Mouse (Mus musculus) kidney, postnatal 0 days (tissue): Measurements from ENCODE around the gene Rbp2. TPM values are rescaled to one million over a fixed set of nuclear protein-coding genes. Genes with fewer than 3 reads are reported as not detected.
A peak's percentile ranks its signal among the peaks of the same experiment; 100 is the strongest.

ENCODE experiments used
- ATAC-seq: fragments of 200-750 bp; cut with Nextera tagmentation; replicated peaks from 2 replicates; pipeline ENCODE4 v1.8.0; 2017; ENCODE audit warnings: low read depth, moderate number of reproducible peaks, moderate TSS enrichment, moderate library complexity; ENCODE audit not compliant: low FRiP score
- DNase-seq: peaks from one replicate; pipeline ENCODE4 v3.0.0-alpha.2; 2016; ENCODE audit warnings: low spot score
- H3K27ac ChIP-seq: fragments of 300-500 bp; sonication (generic); 2 replicates; pipeline ENCODE4 v1.5.1; 2014; ENCODE audit warnings: mild to moderate bottlenecking
- H3K27me3 ChIP-seq: fragments of 300-500 bp; sonication (generic); 2 replicates; pipeline ENCODE4 v1.6.1; 2014; ENCODE audit warnings: low read length, mixed read lengths; ENCODE audit not compliant: insufficient read depth
- H3K36me3 ChIP-seq: fragments of 300-500 bp; sonication (generic); 2 replicates; pipeline ENCODE4 v1.6.1; 2014; ENCODE audit warnings: low read length, mixed read lengths; ENCODE audit not compliant: insufficient read depth
- H3K4me1 ChIP-seq: fragments of 300-500 bp; sonication (generic); replicated peaks from 2 replicates; pipeline ENCODE4 v1.6.1; 2014; ENCODE audit warnings: antibody characterized with exemption, low read length, mixed read lengths; ENCODE audit not compliant: insufficient read depth
- H3K4me2 ChIP-seq: fragments of 300-500 bp; sonication (generic); 2 replicates; pipeline ENCODE4 v1.6.1; 2014; ENCODE audit warnings: mild to moderate bottlenecking, low read length, moderate library complexity, mixed read lengths
- H3K4me3 ChIP-seq: fragments of 300-500 bp; sonication (generic); replicated peaks from 2 replicates; pipeline ENCODE4 v1.5.1; 2014; ENCODE audit warnings: low read depth, low read length
- H3K9ac ChIP-seq: fragments of 300-500 bp; sonication (generic); 2 replicates; pipeline ENCODE4 v1.6.1; 2014; ENCODE audit warnings: low read depth, low read length
- H3K9me3 ChIP-seq: fragments of 300-500 bp; sonication (generic); replicated peaks from 2 replicates; pipeline ENCODE4 v1.6.1; 2016; ENCODE audit warnings: low read length, inconsistent platforms, mixed read lengths
- CTCF ChIP-seq: IDR thresholded peaks from 2 replicates; pipeline ENCODE4 v1.5.1; 2016; ENCODE audit warnings: antibody characterized with exemption, low read depth, mild to moderate bottlenecking, moderate library complexity
- WGBS: fragments of 180-500 bp; shearing (Covaris S2); extraction: QIAGEN DNeasy Blood & Tissue Kit; methylation state at CpG from one replicate; pipeline ENCODE4 v1.1.7; 2014; 5-methylcytosine and 5-hydroxymethylcytosine counted together
- polyA plus RNA-seq: library from polyadenylated mRNA; unstranded; fragments of >200 nt; fragmentation: Nextera tagmentation; extraction: Ambion mirVana; gene quantifications from 2 replicates; pipeline ENCODE4 v1.2.1, GENCODE M21; 2015

Rbp2 gene
- polyA plus RNA-seq, 1 experiment from 2014 or later, result 3.4 TPM

DNA sequence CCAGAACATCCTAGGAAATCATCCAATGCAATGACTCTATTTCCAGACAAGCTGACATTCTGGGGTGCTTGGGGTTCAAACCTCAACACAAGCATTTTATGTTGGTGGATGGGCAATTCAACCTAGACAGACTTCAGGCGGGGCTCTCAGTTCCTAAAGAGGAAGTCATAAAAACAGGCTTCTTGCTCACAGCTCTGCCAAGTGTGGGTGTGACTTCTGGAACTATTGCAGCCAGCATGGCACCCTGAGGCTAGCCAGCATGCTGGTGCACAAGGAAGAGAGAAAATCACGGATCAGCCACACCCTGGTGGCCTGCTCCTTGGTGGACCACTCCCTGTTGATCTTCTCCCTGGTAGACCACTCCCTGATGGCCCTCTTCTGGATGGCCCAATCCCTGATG lies 45.1 kb downstream of the Rbp2 start:
- no peaks in the 10 kb centered on the region for H3K4me1 ChIP-seq
- no peak for DNase-seq
- H3K27me3 ChIP-seq, result no peaks in the 10 kb centered on the region
- H3K9me3 ChIP-seq, result no peaks in the 10 kb centered on the region
- WGBS, result 50% methylated on average over 2 of the region's 2 CpGs
- H3K4me2 ChIP-seq, result no peak overlapping the region
- no peak for ATAC-seq
- H3K4me3 ChIP-seq, result no peak overlapping the region
- no peak overlapping the region for H3K9ac ChIP-seq
- TF ChIP-seq CTCF, result no peak
- no peak overlapping the region for H3K27ac ChIP-seq
- no peaks in the 10 kb centered on the region for H3K36me3 ChIP-seq

DNA sequence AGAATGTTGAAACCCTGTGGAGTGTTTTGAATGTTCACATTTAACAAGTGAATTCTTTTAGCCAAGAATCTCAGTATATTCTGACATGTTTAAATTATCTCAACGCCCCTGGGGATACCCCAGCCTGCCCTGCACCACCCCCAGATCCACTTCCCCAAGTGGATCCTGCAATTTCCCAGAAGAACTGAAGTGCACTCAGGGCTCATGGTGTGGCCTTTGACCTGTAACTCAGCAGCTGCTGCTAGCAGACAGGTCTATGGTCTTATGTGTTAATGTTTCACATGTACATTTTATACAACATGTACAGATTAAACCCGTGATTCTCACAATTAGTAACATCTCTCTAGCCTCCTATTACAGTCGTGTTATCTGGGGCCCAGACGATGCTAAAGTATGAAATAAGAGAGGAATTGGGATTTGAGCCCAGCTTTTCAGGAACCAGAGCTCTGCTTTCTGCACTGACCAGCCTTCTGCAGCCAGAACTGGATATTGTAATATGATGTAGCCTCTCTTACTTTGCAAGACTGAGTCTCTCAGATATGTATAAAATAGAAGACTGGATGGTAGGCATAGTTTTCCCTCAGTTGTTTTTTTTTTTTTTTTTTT lies 48.9 kb downstream of the Rbp2 start:
- H3K4me2 ChIP-seq, result no peak overlapping the region
- no peak overlapping the region for H3K27ac ChIP-seq
- no peak overlapping the region for H3K9ac ChIP-seq
- H3K27me3 ChIP-seq, result no peaks in the 10 kb centered on the region
- H3K4me1 ChIP-seq, result no peaks in the 10 kb centered on the region
- DNase-seq (no peak), ATAC-seq (no peak)
- H3K4me3 ChIP-seq, result no peak overlapping the region
- H3K9me3 ChIP-seq, result no peaks in the 10 kb centered on the region
- H3K36me3 ChIP-seq, result no peaks in the 10 kb centered on the region
- TF ChIP-seq CTCF, result no peak
- 64% methylated on average over 4 of the region's 4 CpGs for WGBS

DNA sequence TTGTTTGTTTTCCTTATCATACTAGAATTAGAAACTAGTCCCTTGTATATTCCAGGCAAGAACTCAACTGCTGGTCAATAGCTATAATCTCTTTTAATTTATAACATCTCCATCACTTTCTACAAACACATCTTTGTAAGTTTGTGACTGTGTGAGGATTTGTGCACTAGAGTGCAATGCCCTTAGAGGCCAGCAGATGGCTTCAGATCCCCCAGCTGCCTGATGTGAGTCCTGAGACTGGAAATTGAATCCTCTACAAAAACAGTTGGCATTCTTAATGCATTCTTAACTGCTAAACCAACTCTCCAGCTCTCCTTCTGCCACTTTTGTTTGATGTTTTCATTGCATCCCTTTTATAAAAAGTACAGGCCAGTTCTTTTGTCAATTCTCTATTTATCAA lies 49.8 kb downstream of the Rbp2 start:
- TF ChIP-seq CTCF, result peak; percentile 52
- no peak for ATAC-seq
- no peaks in the 10 kb centered on the region for H3K9me3 ChIP-seq
- H3K36me3 ChIP-seq, result no peaks in the 10 kb centered on the region
- no peak overlapping the region for H3K9ac ChIP-seq
- DNase-seq, result no peak
- no peak overlapping the region for H3K4me3 ChIP-seq
- H3K27ac ChIP-seq, result no peak overlapping the region
- no peak overlapping the region for H3K4me2 ChIP-seq
- H3K27me3 ChIP-seq, result no peaks in the 10 kb centered on the region
- H3K4me1 ChIP-seq, result no peaks in the 10 kb centered on the region

DNA sequence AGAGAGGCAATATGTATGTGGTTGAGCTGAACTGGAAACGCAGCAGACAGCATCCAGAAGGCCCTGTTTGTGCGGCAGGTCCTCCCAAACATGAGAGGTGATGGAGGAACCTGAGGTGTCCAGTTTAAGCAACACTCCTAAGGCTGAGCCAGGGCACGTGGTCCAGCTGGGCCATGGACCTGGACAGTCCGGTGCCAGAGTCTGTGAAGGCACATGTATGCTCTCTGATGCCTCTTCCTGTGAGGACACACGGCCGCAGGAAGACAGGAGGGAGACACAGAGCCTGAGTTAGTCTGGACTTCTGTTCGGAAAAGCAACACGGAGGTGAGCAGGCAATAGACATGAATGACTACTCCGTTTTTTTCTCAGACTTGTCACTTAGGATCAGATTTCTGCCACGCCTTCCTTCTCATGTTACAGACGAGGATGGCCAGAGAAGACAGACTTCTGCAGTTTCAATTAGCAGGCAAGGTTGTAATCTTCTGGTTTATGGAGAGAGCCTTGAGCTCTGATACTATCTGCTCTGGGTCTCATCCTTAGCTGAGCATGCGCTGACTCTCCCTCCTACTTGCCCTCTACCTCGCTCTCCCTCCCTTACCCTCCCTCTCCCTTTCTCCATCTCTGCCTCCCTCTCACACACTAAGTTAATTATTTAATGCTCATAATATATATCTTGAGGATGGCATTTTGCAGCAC lies 52.2 kb downstream of the Rbp2 start:
- H3K27ac ChIP-seq, result no peak overlapping the region
- WGBS, result 22% methylated on average over 13 of the region's 13 CpGs
- no peak overlapping the region for H3K9ac ChIP-seq
- no peaks in the 10 kb centered on the region for H3K27me3 ChIP-seq
- DNase-seq (peak; percentile 75), ATAC-seq (peak; percentile 76)
- 0 out of 2 replicates have a peak, but pooled peaks have one; percentile 5 for TF ChIP-seq CTCF
- H3K9me3 ChIP-seq, result no peaks in the 10 kb centered on the region
- no peaks in the 10 kb centered on the region for H3K4me1 ChIP-seq
- H3K4me2 ChIP-seq, result peak overlapping the region; percentile 49
- peak overlapping the region; percentile 4; the same call in 1 of the 2 replicates for H3K4me3 ChIP-seq
- H3K36me3 ChIP-seq, result no peaks in the 10 kb centered on the region

DNA sequence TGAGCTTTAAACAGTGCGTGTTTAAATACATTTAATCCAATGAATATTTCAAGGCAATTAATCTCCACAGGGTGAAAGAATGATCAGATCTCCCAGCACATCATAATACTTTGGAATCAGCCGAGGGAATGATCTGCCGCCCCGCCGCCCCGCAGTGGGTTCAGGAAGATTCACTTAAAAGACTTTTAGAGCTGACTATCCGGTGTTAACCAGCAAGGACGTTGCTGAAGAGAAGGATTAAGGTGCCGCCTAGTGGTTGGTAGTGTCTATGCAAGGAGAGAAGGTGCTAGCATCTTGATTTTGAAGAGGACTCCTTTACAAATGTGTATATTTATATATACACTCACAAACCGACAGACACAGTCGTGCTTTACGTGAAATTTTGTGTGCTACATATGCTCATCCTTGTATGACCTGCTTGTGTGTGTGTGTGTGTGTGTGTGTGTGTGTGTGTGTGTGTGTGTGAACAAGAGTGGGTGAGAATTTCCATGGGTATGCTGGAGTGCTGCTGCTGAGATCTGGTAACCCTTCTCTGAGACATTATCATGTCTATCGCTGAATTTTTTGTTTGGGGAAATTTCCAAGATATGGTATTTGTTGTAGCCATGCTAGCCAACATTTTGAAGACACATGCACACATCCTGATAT lies 52.9 kb downstream of the Rbp2 start:
- no peak overlapping the region for H3K27ac ChIP-seq
- WGBS, result 3% methylated on average over 13 of the region's 13 CpGs
- no peaks in the 10 kb centered on the region for H3K27me3 ChIP-seq
- peak overlapping the region; percentile 4; the same call in 1 of the 2 replicates for H3K4me3 ChIP-seq
- ATAC-seq, result peak; percentile 76
- peak; percentile 96 for DNase-seq
- H3K4me1 ChIP-seq, result no peaks in the 10 kb centered on the region
- no peak overlapping the region for H3K9ac ChIP-seq
- peak; percentile 92 for TF ChIP-seq CTCF
- no peaks in the 10 kb centered on the region for H3K9me3 ChIP-seq
- peak overlapping the region; percentile 49 for H3K4me2 ChIP-seq
- H3K36me3 ChIP-seq, result no peaks in the 10 kb centered on the region

DNA sequence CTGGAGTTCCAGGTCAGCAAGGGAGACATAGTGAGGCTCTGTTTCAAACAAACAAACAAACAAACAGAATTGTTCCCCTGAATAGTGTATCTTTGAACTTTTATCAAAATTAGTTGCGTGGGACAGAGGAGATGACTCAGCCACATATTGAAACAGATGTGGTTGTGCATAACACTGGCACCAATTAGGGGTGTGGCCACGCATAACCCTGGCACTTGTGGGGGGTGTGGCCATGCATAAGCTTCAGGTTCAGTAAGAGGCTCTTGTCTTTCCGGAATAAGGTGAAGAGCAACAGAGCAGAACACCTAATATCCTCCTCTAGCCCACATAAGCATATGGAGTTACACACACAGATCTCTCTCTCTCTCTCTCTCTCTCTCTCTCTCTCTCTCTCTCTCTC lies 58.1 kb downstream of the Rbp2 start:
- DNase-seq (no peak), ATAC-seq (no peak)
- Histone ChIP-seq H3K27me3 (no peaks in the 10 kb centered on the region), H3K4me3 (no peak overlapping the region), H3K9me3 (no peaks in the 10 kb centered on the region), H3K36me3 (no peaks in the 10 kb centered on the region), H3K9ac (no peak overlapping the region), H3K4me1 (no peaks in the 10 kb centered on the region), H3K4me2 (no peak overlapping the region), H3K27ac (no peak overlapping the region)
- WGBS, result 72% methylated on average over 3 of the region's 3 CpGs
- TF ChIP-seq CTCF, result no peak

Other genes starting within 250 kb of the Rbp2 start
- 15.1 and 15.6 TPM in 2 replicates for gene Nmnat3, start 198.7 kb upstream of the Rbp2 start, polyA plus RNA-seq
- gene Rbp1, start 63.2 kb upstream of the Rbp2 start, polyA plus RNA-seq, result 112 and 113 TPM in 2 replicates
- 138 and 155 TPM in 2 replicates for gene Copb2, start 77.6 kb downstream of the Rbp2 start, polyA plus RNA-seq
- 47.2 and 51.1 TPM in 2 replicates for gene Mrps22, start 115.5 kb downstream of the Rbp2 start, polyA plus RNA-seq